Mouse (Mus musculus) small intestine, adult 10 weeks (tissue): Measurements from ENCODE around the gene Efcab6. TPM values are rescaled to one million over a fixed set of nuclear protein-coding genes. Genes with fewer than 3 reads are reported as not detected.

Experiments used
- polyA plus RNA-seq: library from polyadenylated mRNA; stranded (reverse); fragments of 350-450 nt; fragmentation: Illumina TruSeq; extraction: RNeasy Lipid Tissue Mini Kit (QIAGEN cat#74804); gene quantifications from one replicate; pipeline ENCODE4 v1.2.3, GENCODE M21; 2014; ENCODE audit warnings: low replicate concordance

The Efcab6 gene
- polyA plus RNA-seq: not detected

GRCm38 (mm10) chr15:84065140-84065539, at the start of gene Efcab6:
Gene Efcab6, minus strand, starts transcription at chr15:84065379.

GRCm38 (mm10) chr15:84105105-84105923, 40.1 kb upstream of the Efcab6 start, which contains the start of gene Sult4a1:
Gene Sult4a1, minus strand, starts transcription at chr15:84105754.

Other genes with a start within 250 kb of the Efcab6 start
- 0.30 TPM for gene Sult4a1, start 40.4 kb upstream of the Efcab6 start, polyA plus RNA-seq
- gene Pnpla5, start 57.8 kb upstream of the Efcab6 start, polyA plus RNA-seq: not detected
- not detected for gene Pnpla3, start 102.5 kb upstream of the Efcab6 start, polyA plus RNA-seq
- gene Samm50, start 126.9 kb upstream of the Efcab6 start, polyA plus RNA-seq: 33.3 TPM
- 0.63 TPM for gene Parvb, start 166.7 kb upstream of the Efcab6 start, polyA plus RNA-seq